Mouse (Mus musculus) myocyte (in vitro differentiated cells): ENCODE measurements around the gene Cyp2f2. TPM values are rescaled to one million over a fixed set of nuclear protein-coding genes. Genes with fewer than 3 reads are reported as not detected.

Experiments
- H3K27me3 ChIP-seq: one replicate; pipeline ENCODE4 v1.6.1; 2011; ENCODE audit not compliant: control insufficient read depth, insufficient read depth, insufficient read length
- H3K36me3 ChIP-seq: one replicate; pipeline ENCODE4 v1.6.1; 2011; ENCODE audit not compliant: control insufficient read depth, insufficient read depth
- H3K4me2 ChIP-seq: one replicate; pipeline ENCODE4 v1.6.1; 2011; ENCODE audit warnings: low read depth, control low read depth
- H3K4me3 ChIP-seq: one replicate; pipeline ENCODE4 v1.5.1; 2011; ENCODE audit warnings: mild to moderate bottlenecking, control low read depth, moderate library complexity
- H3K79me2 ChIP-seq: one replicate; pipeline ENCODE4 v1.6.1; 2011; ENCODE audit not compliant: control insufficient read depth, insufficient read depth
- H3ac ChIP-seq: one replicate; pipeline ENCODE4 v1.6.1; 2011; ENCODE audit not compliant: control insufficient read depth, insufficient read length
- CEBPB ChIP-seq: IDR thresholded peaks from 2 replicates; pipeline ENCODE4 v1.6.1; 2011; ENCODE audit warnings: mild to moderate bottlenecking, moderate library complexity; ENCODE audit not compliant: poor library complexity, insufficient read depth, severe bottlenecking
- E2F4 ChIP-seq: IDR thresholded peaks from one replicate; pipeline ENCODE4 v1.6.1; 2011; ENCODE audit warnings: mild to moderate bottlenecking, control low read depth, moderate library complexity; ENCODE audit not compliant: insufficient read depth
- MAX ChIP-seq: IDR thresholded peaks from one replicate; pipeline ENCODE4 v1.6.1; 2011; ENCODE audit warnings: low read depth, mild to moderate bottlenecking, control low read depth
- MYOD1 ChIP-seq, 3 experiments: IDR thresholded peaks; one replicate each; pipeline ENCODE4 v1.6.1; 2011; ENCODE audit warnings: control low read depth in 2 of 3, low read depth in 2 of 3, mild to moderate bottlenecking in 2 of 3, moderate library complexity in 1 of 3; ENCODE audit not compliant: insufficient read length in 2 of 3, control insufficient read depth in 1 of 3
- MYOG ChIP-seq, 3 experiments: IDR thresholded peaks; one replicate each; pipeline ENCODE4 v1.6.1; 2011; ENCODE audit warnings: control low read depth in 2 of 3, low read depth in 2 of 3, mild to moderate bottlenecking in 2 of 3; ENCODE audit not compliant: insufficient read length in 2 of 3, control insufficient read depth in 1 of 3, insufficient read depth in 1 of 3
- POLR2A ChIP-seq: IDR thresholded peaks from one replicate; pipeline ENCODE4 v1.6.1; 2011; ENCODE audit warnings: low read depth, mild to moderate bottlenecking, control low read depth, moderate library complexity; ENCODE audit not compliant: insufficient read length
- POLR2AphosphoS2 ChIP-seq: IDR thresholded peaks from one replicate; pipeline ENCODE4 v1.6.1; 2011; ENCODE audit warnings: low read depth, control low read depth; ENCODE audit not compliant: insufficient read length
- REST ChIP-seq: IDR thresholded peaks from one replicate; pipeline ENCODE4 v1.6.1; 2011; ENCODE audit warnings: mild to moderate bottlenecking, control low read depth, moderate library complexity; ENCODE audit not compliant: insufficient read depth, insufficient read length
- SRF ChIP-seq: IDR thresholded peaks from one replicate; pipeline ENCODE4 v1.6.1; 2011; ENCODE audit warnings: low read depth; ENCODE audit not compliant: control insufficient read depth, insufficient read length
- TCF12 ChIP-seq: IDR thresholded peaks from one replicate; pipeline ENCODE4 v1.6.1; 2011; ENCODE audit warnings: mild to moderate bottlenecking, control low read depth; ENCODE audit not compliant: poor library complexity, insufficient read depth, severe bottlenecking
- TCF3 ChIP-seq: IDR thresholded peaks from one replicate; pipeline ENCODE4 v1.6.1; 2011; ENCODE audit warnings: low read depth, control low read depth; ENCODE audit not compliant: insufficient read length
- USF1 ChIP-seq: IDR thresholded peaks from one replicate; pipeline ENCODE4 v1.6.1; 2011; ENCODE audit warnings: low read depth, mild to moderate bottlenecking, control low read depth, moderate library complexity
- polyA plus RNA-seq: library from polyadenylated mRNA; unstranded; fragments of >200 nt; fragmentation: generic; extraction: Trizol; gene quantifications from one replicate; pipeline ENCODE4 v1.2.1, GENCODE M21; 2012; ENCODE audit warnings: missing spikeins

Gene Cyp2f2
- polyA plus RNA-seq, 1 experiment, result 0.06 TPM

DNA sequence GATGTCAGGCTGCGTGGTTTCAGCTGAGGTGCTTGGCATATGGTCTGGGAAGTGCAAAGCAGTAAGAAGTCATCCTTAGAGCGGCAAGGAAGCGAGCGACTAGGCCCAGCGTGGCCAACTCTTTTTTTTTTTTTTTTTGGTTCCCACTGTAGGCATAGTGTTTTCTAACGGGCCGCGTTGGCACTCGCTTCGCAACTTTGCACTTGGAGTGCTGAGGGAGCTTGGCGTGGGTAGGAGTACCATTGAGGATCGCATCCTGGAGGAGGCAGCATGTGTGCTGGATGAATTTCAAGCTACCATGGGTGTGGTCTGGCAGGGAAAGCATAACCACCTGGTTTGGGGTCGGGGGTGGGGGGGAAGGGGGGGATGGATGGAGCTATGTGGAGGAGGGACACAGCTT, 36.3 kb downstream of the Cyp2f2 start:
- H3ac ChIP-seq, result no peak overlapping the region
- no peaks in the 10 kb centered on the region for H3K36me3 ChIP-seq
- TF ChIP-seq POLR2AphosphoS2, result no peak
- TF ChIP-seq SRF, result no peak
- TF ChIP-seq REST, result no peak
- TF ChIP-seq USF1, result no peak
- TF ChIP-seq CEBPB, result no peak
- no peak for TF ChIP-seq MYOG (IDR thresholded peaks at IDR 0.05; ENCODE audit: control insufficient read depth in 1 of 3, insufficient read depth in 1 of 3, insufficient read length in 2 of 3, low read depth in 2 of 3)
- no peak for TF ChIP-seq POLR2A
- no peaks in the 10 kb centered on the region for H3K79me2 ChIP-seq
- no peak overlapping the region for H3K4me2 ChIP-seq
- no peak overlapping the region for H3K4me3 ChIP-seq
- no peaks in the 10 kb centered on the region for H3K27me3 ChIP-seq

DNA sequence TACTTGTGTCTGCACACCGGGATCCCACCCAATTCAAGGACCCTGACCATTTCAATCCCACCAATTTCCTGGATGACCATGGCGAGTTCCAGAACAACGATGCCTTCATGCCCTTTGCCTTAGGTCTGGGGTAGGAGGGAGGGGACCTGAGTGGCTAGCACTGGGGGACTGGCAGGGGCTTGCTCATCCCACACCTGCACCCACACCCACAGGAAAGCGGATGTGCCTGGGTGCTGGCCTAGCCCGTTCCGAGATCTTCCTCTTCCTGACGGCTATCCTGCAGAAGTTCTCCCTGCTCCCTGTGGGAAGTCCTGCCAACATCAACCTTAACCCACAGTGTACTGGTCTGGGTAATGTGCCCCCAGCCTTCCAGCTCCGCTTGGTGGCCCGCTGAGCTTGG, 38.5 kb downstream of the Cyp2f2 start:
- TF ChIP-seq E2F4, result no peak
- TF ChIP-seq POLR2AphosphoS2, result no peak
- Histone ChIP-seq H3K4me3 (no peak overlapping the region), H3K79me2 (no peaks in the 10 kb centered on the region), H3K27me3 (no peaks in the 10 kb centered on the region), H3K36me3 (no peaks in the 10 kb centered on the region), H3ac (no peak overlapping the region), H3K4me2 (no peak overlapping the region)

DNA sequence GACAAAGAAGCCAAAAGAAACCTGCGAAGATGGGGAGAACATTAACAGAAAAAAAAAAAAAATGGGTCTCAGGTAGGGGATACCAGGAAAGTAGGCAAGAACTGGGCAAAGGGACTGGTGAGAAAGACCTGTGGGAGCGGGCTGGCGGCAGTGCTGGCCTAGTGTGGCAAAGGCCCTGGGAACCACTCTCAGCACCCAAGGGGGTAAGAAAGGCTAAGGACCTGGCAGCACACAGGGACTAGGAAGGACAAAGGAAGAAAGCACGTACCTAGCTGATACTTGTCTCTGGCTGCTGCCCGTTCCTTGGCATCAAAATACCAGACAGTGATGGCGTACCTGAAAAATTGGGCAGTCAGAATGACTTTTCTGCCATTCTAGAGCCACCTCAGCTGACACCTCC, 39.5 kb downstream of the Cyp2f2 start:
- Histone ChIP-seq H3K4me2 (no peak overlapping the region), H3ac (no peak overlapping the region), H3K79me2 (no peaks in the 10 kb centered on the region), H3K27me3 (no peaks in the 10 kb centered on the region), H3K36me3 (no peaks in the 10 kb centered on the region), H3K4me3 (no peak overlapping the region)
- TF ChIP-seq TCF3 (no peak), POLR2A (no peak), REST (no peak), MAX (no peak), E2F4 (no peak)

DNA sequence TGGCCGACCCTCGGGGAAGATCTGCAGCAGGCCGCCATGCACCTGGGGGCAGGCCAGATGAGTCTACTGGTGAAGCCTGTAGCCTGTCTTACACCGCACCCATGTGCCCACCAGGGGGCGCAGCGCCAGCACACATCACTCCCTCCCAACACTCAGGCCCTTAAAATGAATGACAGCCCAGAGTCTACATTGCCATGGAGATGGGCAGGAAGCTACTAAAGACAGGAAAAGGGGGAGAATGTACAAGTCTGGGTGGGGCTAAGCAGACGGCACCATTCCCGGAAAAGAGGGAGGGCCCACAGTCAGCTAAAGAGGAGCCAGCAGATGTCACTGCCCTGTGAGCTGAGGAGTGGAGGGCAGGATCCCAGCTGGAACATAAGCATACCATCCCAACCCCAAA, 40.2 kb downstream of the Cyp2f2 start:
- H3K79me2 ChIP-seq, result no peaks in the 10 kb centered on the region
- H3K4me2 ChIP-seq, result peak overlapping the region; percentile 13
- H3K27me3 ChIP-seq, result no peaks in the 10 kb centered on the region
- no peak overlapping the region for H3K4me3 ChIP-seq
- H3K36me3 ChIP-seq, result no peaks in the 10 kb centered on the region
- H3ac ChIP-seq, result no peak overlapping the region
- TF ChIP-seq MYOG (IDR thresholded peaks at IDR 0.05; ENCODE audit: control insufficient read depth in 1 of 3, insufficient read depth in 1 of 3, insufficient read length in 2 of 3, low read depth in 2 of 3) (no peak), REST (no peak), TCF12 (no peak), E2F4 (no peak), USF1 (no peak), MYOD1 (IDR thresholded peaks at IDR 0.05; ENCODE audit: control insufficient read depth in 1 of 3, insufficient read length in 2 of 3, low read depth in 2 of 3) (no peak), CEBPB (no peak), POLR2AphosphoS2 (no peak), POLR2A (no peak), SRF (no peak), MAX (no peak), TCF3 (no peak)

DNA sequence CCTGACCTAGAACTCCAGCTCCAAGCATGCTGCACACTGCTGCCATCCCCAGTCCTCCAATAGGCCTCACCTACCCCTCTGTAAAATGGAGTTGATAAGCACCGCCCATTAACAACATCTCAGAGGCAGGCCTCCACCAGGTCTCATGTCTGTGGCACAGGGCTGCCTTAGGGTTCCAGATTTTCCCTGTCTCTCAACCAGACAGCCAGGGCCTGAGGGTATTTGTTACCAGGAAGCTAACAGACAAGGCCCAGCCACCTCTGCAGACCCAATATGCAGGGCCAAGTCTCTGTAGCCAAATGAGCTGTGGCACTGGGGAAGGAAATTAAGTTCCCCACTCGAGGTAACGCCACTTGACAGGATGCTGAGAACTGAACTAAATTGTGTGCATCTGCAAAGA, 41.2 kb downstream of the Cyp2f2 start:
- Histone ChIP-seq H3ac (no peak overlapping the region), H3K36me3 (no peaks in the 10 kb centered on the region)

DNA sequence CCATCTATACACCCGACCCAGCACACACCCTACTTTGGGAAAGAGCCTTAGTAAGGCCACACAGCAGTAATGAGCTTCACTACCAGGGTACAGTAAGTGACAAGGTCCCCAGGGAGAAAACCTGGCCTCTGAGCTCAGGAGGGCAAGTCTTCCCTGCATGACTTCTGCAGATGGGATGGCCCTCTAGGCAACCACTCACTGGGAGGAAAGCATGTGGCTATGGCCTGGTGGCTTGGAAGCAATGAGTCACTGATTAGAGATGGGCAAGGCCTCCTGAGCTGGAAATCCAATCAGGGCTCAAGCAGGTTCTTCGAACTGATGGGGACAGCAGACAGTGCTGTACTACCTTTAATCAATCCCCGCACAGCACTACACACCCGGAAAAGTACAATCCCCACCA, 42.0 kb downstream of the Cyp2f2 start:
- Histone ChIP-seq H3K4me2 (no peak overlapping the region), H3K79me2 (peaks cover 12% of the 10 kb centered on the region), H3K36me3 (no peaks in the 10 kb centered on the region), H3ac (no peak overlapping the region), H3K27me3 (no peaks in the 10 kb centered on the region), H3K4me3 (no peak overlapping the region)
- TF ChIP-seq TCF3 (no peak), MYOG (IDR thresholded peaks at IDR 0.05; ENCODE audit: control insufficient read depth in 1 of 3, insufficient read depth in 1 of 3, insufficient read length in 2 of 3, low read depth in 2 of 3) (no peak), CEBPB (no peak), REST (no peak), TCF12 (no peak), SRF (no peak), POLR2AphosphoS2 (no peak), MYOD1 (IDR thresholded peaks at IDR 0.05; ENCODE audit: control insufficient read depth in 1 of 3, insufficient read length in 2 of 3, low read depth in 2 of 3) (no peak), POLR2A (no peak), E2F4 (no peak), USF1 (no peak), MAX (no peak)

More for the DNA sequence above, 41.2 kb downstream of the Cyp2f2 start:
- Histone ChIP-seq H3K79me2 (peaks cover 9% of the 10 kb centered on the region), H3K4me2 (no peak overlapping the region), H3K4me3 (no peak overlapping the region), H3K27me3 (no peaks in the 10 kb centered on the region)
- TF ChIP-seq MYOD1 (IDR thresholded peaks at IDR 0.05; ENCODE audit: control insufficient read depth in 1 of 3, insufficient read length in 2 of 3, low read depth in 2 of 3), result no peak
- no peak for TF ChIP-seq SRF
- TF ChIP-seq TCF3, result no peak
